Mouse (Mus musculus) forebrain, embryonic 13.5 days (tissue): Measurements from ENCODE around the gene Usp9x. TPM values are rescaled to one million over a fixed set of nuclear protein-coding genes. Genes with fewer than 3 reads are reported as not detected.

Source experiments
- ATAC-seq: fragments of 200-750 bp; cut with Nextera tagmentation; 2 replicates; pipeline ENCODE4 v1.8.0; 2017
- H3K27ac ChIP-seq: fragments of 300-500 bp; sonication (generic); 2 replicates; pipeline ENCODE4 v1.5.1; 2015; ENCODE audit warnings: inconsistent platforms, mild to moderate bottlenecking, moderate library complexity
- H3K27me3 ChIP-seq: fragments of 300-500 bp; sonication (generic); 2 replicates; pipeline ENCODE4 v1.6.1; 2015; ENCODE audit warnings: mild to moderate bottlenecking, inconsistent platforms
- H3K36me3 ChIP-seq: fragments of 300-500 bp; sonication (generic); 2 replicates; pipeline ENCODE4 v1.6.1; 2015; ENCODE audit warnings: mild to moderate bottlenecking, inconsistent platforms; ENCODE audit not compliant: poor library complexity, severe bottlenecking
- H3K4me1 ChIP-seq: fragments of 300-500 bp; sonication (generic); 2 replicates; pipeline ENCODE4 v1.6.1; 2015; ENCODE audit warnings: inconsistent platforms
- H3K4me2 ChIP-seq: fragments of 300-500 bp; sonication (generic); 2 replicates; pipeline ENCODE4 v1.6.1; 2015; ENCODE audit warnings: inconsistent platforms, mild to moderate bottlenecking, moderate library complexity
- H3K4me3 ChIP-seq: fragments of 300-500 bp; sonication (generic); 2 replicates; pipeline ENCODE4 v1.5.1; 2015; ENCODE audit warnings: mild to moderate bottlenecking, inconsistent platforms
- H3K9ac ChIP-seq: fragments of 300-500 bp; sonication (generic); 2 replicates; pipeline ENCODE4 v1.6.1; 2015; ENCODE audit warnings: mild to moderate bottlenecking, inconsistent platforms
- H3K9me3 ChIP-seq: fragments of 300-500 bp; sonication (generic); replicated peaks from 2 replicates; pipeline ENCODE4 v1.6.1; 2016; ENCODE audit warnings: inconsistent platforms
- WGBS: fragments of 180-500 bp; shearing (Covaris S2); methylation state at CpG from one replicate; pipeline ENCODE4 v1.1.7; 2015; 5-methylcytosine and 5-hydroxymethylcytosine counted together
- polyA plus RNA-seq: library from polyadenylated mRNA; unstranded; fragments of >200 nt; fragmentation: Nextera tagmentation; extraction: Ambion mirVana; gene quantifications from 2 replicates; pipeline ENCODE4 v1.2.1, GENCODE M21; 2015

Usp9x gene
- polyA plus RNA-seq, 1 experiment from 2014 or later, result 36.6 TPM

- Histone ChIP-seq H3K9me3 (no peaks in the 10 kb centered on the region), H3K4me2 (no peak overlapping the region), H3K36me3 (no peaks in the 10 kb centered on the region), H3K4me1 (peaks cover 3% of the 10 kb centered on the region; the same call in 1 of the 2 replicates), H3K4me3 (no peak overlapping the region), H3K27ac (no peak overlapping the region), H3K9ac (no peak overlapping the region), H3K27me3 (no peaks in the 10 kb centered on the region)
- ATAC-seq, result no peak
- 16% methylated on average over 7 of the region's 7 CpGs for WGBS
Observed at GRCm38 (mm10) chrX:13206514-13206913, 135.2 kb downstream of the Usp9x start.

DNA sequence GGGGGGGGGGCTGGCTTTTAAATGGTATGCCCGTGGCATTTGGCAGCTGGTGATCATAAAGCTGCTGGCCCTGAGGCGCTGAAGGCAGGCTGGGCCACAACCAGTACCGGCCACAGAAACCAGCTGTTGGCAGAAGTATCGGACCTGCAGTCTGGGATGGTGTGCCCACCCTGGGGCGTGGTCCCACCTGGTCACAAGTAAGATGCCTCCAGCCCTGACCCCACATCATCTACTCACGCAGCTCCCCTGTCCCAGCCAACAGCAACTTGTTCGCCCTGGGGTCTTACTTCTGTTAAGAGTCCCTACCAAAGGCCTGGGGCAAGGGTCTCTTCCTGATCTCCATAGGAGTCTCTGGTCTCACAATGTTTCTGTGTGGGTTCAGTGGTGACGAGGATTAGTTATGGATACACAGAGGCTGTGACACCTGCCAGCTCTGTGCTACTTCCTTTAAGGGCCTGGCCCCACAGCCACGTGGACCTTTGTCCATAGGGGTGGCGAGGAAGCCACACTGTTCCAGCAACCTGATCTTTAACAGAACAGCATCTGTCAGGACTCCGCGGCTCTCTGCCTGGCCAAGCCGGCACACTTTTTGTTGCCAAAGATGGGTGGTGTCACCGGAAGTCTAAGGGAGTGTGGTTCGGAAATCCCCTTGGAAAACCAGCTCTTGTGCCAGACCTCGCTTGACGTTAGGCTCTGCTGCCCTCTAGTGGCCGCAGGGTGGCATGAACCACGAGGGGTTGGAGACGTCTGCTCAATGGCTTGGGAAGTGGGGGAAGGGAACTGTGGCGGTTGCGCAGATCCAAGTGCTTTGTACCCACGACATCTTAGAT is 136.4 kb downstream of the Usp9x start:
- H3K36me3 ChIP-seq, result no peaks in the 10 kb centered on the region
- no peaks in the 10 kb centered on the region for H3K9me3 ChIP-seq
- ATAC-seq, result peak; percentile 94
- WGBS, result 20% methylated on average over 22 of the region's 23 CpGs
- H3K27ac ChIP-seq, result peak overlapping the region; percentile 61
- no peaks in the 10 kb centered on the region for H3K27me3 ChIP-seq
- peak overlapping the region; percentile 48 for H3K4me2 ChIP-seq
- peaks cover 3% of the 10 kb centered on the region; the same call in 1 of the 2 replicates for H3K4me1 ChIP-seq
- H3K9ac ChIP-seq, result no peak overlapping the region; the same call in none of the 2 replicates
- peak overlapping the region; percentile 27 for H3K4me3 ChIP-seq

- 35% methylated on average over 6 of the region's 6 CpGs for WGBS
- Histone ChIP-seq H3K9me3 (no peaks in the 10 kb centered on the region), H3K36me3 (no peaks in the 10 kb centered on the region), H3K4me2 (peak overlapping the region; percentile 48), H3K4me1 (peaks cover 3% of the 10 kb centered on the region; the same call in 1 of the 2 replicates), H3K27me3 (no peaks in the 10 kb centered on the region), H3K27ac (peak overlapping the region; percentile 57; the same call in 1 of the 2 replicates), H3K9ac (peak overlapping the region; percentile 59), H3K4me3 (peak overlapping the region; percentile 27)
- peak; percentile 60 for ATAC-seq
Observed at GRCm38 (mm10) chrX:13208404-13208803, 137.1 kb downstream of the Usp9x start.

- Histone ChIP-seq H3K4me3 (no peak overlapping the region), H3K27me3 (no peaks in the 10 kb centered on the region; the same call in 1 of the 2 replicates), H3K4me2 (no peak overlapping the region), H3K27ac (no peak overlapping the region), H3K4me1 (no peaks in the 10 kb centered on the region), H3K9ac (no peak overlapping the region), H3K36me3 (no peaks in the 10 kb centered on the region), H3K9me3 (no peaks in the 10 kb centered on the region)
- 76% methylated on average over 1 of the region's 1 CpGs for WGBS
- no peak for ATAC-seq
Observed at GRCm38 (mm10) chrX:13214275-13214674, 143.0 kb downstream of the Usp9x start.

Other genes with a start within 250 kb of the Usp9x start
- 138 and 155 TPM in 2 replicates for gene Ddx3x, start 209.5 kb downstream of the Usp9x start, polyA plus RNA-seq